Mouse (Mus musculus) CH12.LX (cell line): ENCODE results near the gene Pdzd8. TPM values are rescaled to one million over a fixed set of nuclear protein-coding genes. Genes with fewer than 3 reads are reported as not detected.

Source experiments
- DNase-seq: peaks from one replicate; pipeline ENCODE4 v3.0.0-alpha.2; 2013; ENCODE audit errors: extremely low read depth
- H3K27ac ChIP-seq: 2 replicates; pipeline ENCODE4 v1.5.1; 2012; ENCODE audit warnings: low read depth, mild to moderate bottlenecking, control low read depth, moderate library complexity; ENCODE audit not compliant: insufficient read depth
- H3K27me3 ChIP-seq: replicated peaks from 2 replicates; pipeline ENCODE3; 2012; ENCODE audit warnings: inconsistent platforms
- H3K36me3 ChIP-seq, 2 experiments: replicated peaks in 1 of 2; 2 replicates each; pipeline versions ENCODE3 to v1.6.1; 2012; ENCODE audit warnings: inconsistent platforms in 1 of 2, low read length in 1 of 2, mild to moderate bottlenecking in 1 of 2, mixed read lengths in 1 of 2, moderate library complexity in 1 of 2; ENCODE audit not compliant: control insufficient read depth in 1 of 2, insufficient read depth in 1 of 2
- H3K4me1 ChIP-seq, 2 experiments: 2 replicates each; pipeline ENCODE4 v1.6.1; 2012; ENCODE audit warnings: inconsistent platforms in 1 of 2, moderate library complexity in 1 of 2; ENCODE audit not compliant: insufficient read depth in 2 of 2, control insufficient read depth in 1 of 2
- H3K4me2 ChIP-seq: 2 replicates; pipeline ENCODE4 v1.6.1; 2012; ENCODE audit warnings: low read depth, mild to moderate bottlenecking, control low read depth; ENCODE audit not compliant: poor library complexity, insufficient read depth, severe bottlenecking
- H3K4me3 ChIP-seq, 3 experiments: fragments of 150-350 bp in 1 of 3; sonication (generic) in 1 of 3; replicated peaks in 1 of 3; 2 replicates each; pipeline versions ENCODE3 to v1.5.1; 2011 to 2012; ENCODE audit warnings: low read depth in 2 of 3, low read length in 2 of 3, mild to moderate bottlenecking in 2 of 3, moderate library complexity in 2 of 3, control low read depth in 1 of 3, improper control_type of control experiment in 1 of 3, inconsistent platforms in 1 of 3, mixed read lengths in 1 of 3; ENCODE audit not compliant: poor library complexity in 1 of 3
- H3K79me2 ChIP-seq: replicated peaks from 2 replicates; pipeline ENCODE4 v1.6.1; 2012; ENCODE audit warnings: mild to moderate bottlenecking, moderate library complexity; ENCODE audit not compliant: control insufficient read depth, poor library complexity, insufficient read depth, severe bottlenecking; ENCODE audit errors: extremely low read depth
- H3K9ac ChIP-seq: 2 replicates; pipeline ENCODE4 v1.6.1; 2012; ENCODE audit warnings: low read depth, mild to moderate bottlenecking, control low read depth, moderate library complexity; ENCODE audit not compliant: insufficient read depth
- H3K9me3 ChIP-seq: replicated peaks from 2 replicates; pipeline ENCODE3; 2012; ENCODE audit warnings: low read length, inconsistent platforms, mixed read lengths
- CTCF ChIP-seq, 2 experiments: IDR thresholded peaks in 1 of 2; conservative IDR thresholded peaks in 1 of 2; 2 replicates each; pipeline ENCODE4 v1.5.1; 2011 to 2012; ENCODE audit warnings: low read depth in 2 of 2, low read length in 2 of 2, improper control_type of control experiment in 1 of 2, inconsistent platforms in 1 of 2, mild to moderate bottlenecking in 1 of 2, moderate library complexity in 1 of 2
- GABPA ChIP-seq: IDR thresholded peaks from 2 replicates; pipeline ENCODE4 v1.6.1; 2012; ENCODE audit warnings: low read depth, low read length, improper control_type of control experiment, inconsistent platforms; ENCODE audit not compliant: insufficient replicate concordance
- HCFC1 ChIP-seq: IDR thresholded peaks from 2 replicates; pipeline ENCODE4 v1.6.1; 2012; ENCODE audit warnings: low read depth, mild to moderate bottlenecking, inconsistent platforms, low read length, improper control_type of control experiment
- IRF4 ChIP-seq: IDR thresholded peaks from 2 replicates; pipeline ENCODE4 v1.6.1; 2014; ENCODE audit warnings: low read depth, mild to moderate bottlenecking, inconsistent platforms, low read length, improper control_type of control experiment
- JUN ChIP-seq: IDR thresholded peaks from 2 replicates; pipeline ENCODE4 v1.6.1; 2011; ENCODE audit warnings: low read depth, mild to moderate bottlenecking, low read length, improper control_type of control experiment, moderate library complexity; ENCODE audit not compliant: insufficient read depth
- MAX ChIP-seq: IDR thresholded peaks from 2 replicates; pipeline ENCODE4 v1.6.1; 2011; ENCODE audit warnings: low read length, improper control_type of control experiment
- MEF2A ChIP-seq: IDR thresholded peaks from 2 replicates; pipeline ENCODE4 v1.6.1; 2014; ENCODE audit warnings: low read depth, mild to moderate bottlenecking, inconsistent platforms, low read length, improper control_type of control experiment, borderline replicate concordance
- POLR2A ChIP-seq: IDR thresholded peaks from 2 replicates; pipeline ENCODE4 v1.6.1; 2011; ENCODE audit warnings: low read depth, mild to moderate bottlenecking, improper control_type of control experiment, low read length
- POLR2AphosphoS2 ChIP-seq: IDR thresholded peaks from 2 replicates; pipeline ENCODE4 v1.6.1; 2011; ENCODE audit warnings: low read depth, low read length, improper control_type of control experiment
- RCOR1 ChIP-seq: conservative IDR thresholded peaks from 2 replicates; pipeline ENCODE4 v1.6.1; 2012; ENCODE audit warnings: low read depth, mild to moderate bottlenecking, inconsistent platforms, low read length, improper control_type of control experiment
- TBP ChIP-seq: conservative IDR thresholded peaks from 2 replicates; pipeline ENCODE4 v1.6.1; 2011; ENCODE audit warnings: low read depth, low read length, improper control_type of control experiment
- UBTF ChIP-seq: IDR thresholded peaks from 2 replicates; pipeline ENCODE4 v1.6.1; 2012; ENCODE audit warnings: low read depth, mild to moderate bottlenecking, inconsistent platforms, low read length, improper control_type of control experiment, moderate library complexity
- USF2 ChIP-seq: conservative IDR thresholded peaks from 2 replicates; pipeline ENCODE4 v1.6.1; 2011; ENCODE audit warnings: low read depth, low read length, improper control_type of control experiment
- ZC3H11A ChIP-seq: IDR thresholded peaks from 2 replicates; pipeline ENCODE4 v1.6.1; 2012; ENCODE audit warnings: low read depth, mild to moderate bottlenecking, inconsistent platforms, low read length, improper control_type of control experiment
- ZMIZ1 ChIP-seq: IDR thresholded peaks from 2 replicates; pipeline ENCODE4 v1.6.1; 2012; ENCODE audit warnings: low read depth, mild to moderate bottlenecking, inconsistent platforms, low read length, improper control_type of control experiment
- dilution Hi-C: fragments of 300-500 bp; cut with MboI; formaldehyde crosslinking; loops from 2 replicates; pipeline ENCODE4 v1.14.3; 2020; ENCODE audit warnings: low sequenced_read_pairs; ENCODE audit not compliant: extremely low pct_unique_long_range_greater_than_20kb, extremely low pct_ligation_motif_present
- in situ Hi-C: fragments of 300-500 bp; cut with MboI; formaldehyde crosslinking; loops from 3 replicates; pipeline ENCODE4 v1.14.3; 2019; ENCODE audit warnings: low sequenced_read_pairs, low pct_ligation_motif_present, low pct_unique_long_range_greater_than_20kb, mixed read lengths
- polyA plus RNA-seq: library from polyadenylated mRNA; unstranded; fragments of >175 nt; gene quantifications from 2 replicates; pipeline ENCODE4 v1.2.1, GENCODE M21; 2012; ENCODE audit warnings: low read depth; ENCODE audit not compliant: insufficient read length
- total RNA-seq, 2 experiments: library from RNA; depleted of rRNA; stranded (reverse); fragments of 300-350 nt in 1 of 2; fragments of >200 nt in 1 of 2; gene quantifications; 2 replicates each; pipeline ENCODE4 v1.2.3; 2012 to 2014

Pdzd8 gene
- total and polyA plus RNA-seq, 3 experiments: 14.5 to 22.8 (median 20.2) TPM

- H3K4me1 ChIP-seq: peaks cover 3 to 12% of the 10 kb centered on the region in 2 experiments
- in situ Hi-C loops: no loop called here
- peak overlapping the region; percentile 25; the same call in 1 of the 2 replicates for H3K4me2 ChIP-seq
- no peaks in the 10 kb centered on the region for H3K36me3 ChIP-seq
- H3K4me3 ChIP-seq: no peak overlapping the region
- H3K9me3 ChIP-seq: no peaks in the 10 kb centered on the region
- no peak for TF ChIP-seq POLR2A
- TF ChIP-seq, all 38 proteins: peak for 0
- Histone ChIP-seq H3K79me2 (no peaks in the 10 kb centered on the region), H3K9ac (no peak overlapping the region), H3K27me3 (no peaks in the 10 kb centered on the region), H3K27ac (no peak overlapping the region)
- DNase-seq: peak; percentile 19
- dilution Hi-C loops: no loop called here
Observed at GRCm38 (mm10) chr19:59267417-59267963, 78.1 kb downstream of the Pdzd8 start.

- dilution Hi-C loops: no loop called here
- no peaks in the 10 kb centered on the region for H3K9me3 ChIP-seq
- TF ChIP-seq ZC3H11A: no peak
- no peak for TF ChIP-seq ZMIZ1
- no peak for TF ChIP-seq JUN
- TF ChIP-seq UBTF: no peak
- no peak for TF ChIP-seq CTCF (conservative IDR thresholded peaks at IDR 0.05 in 1 of 2, IDR thresholded peaks at IDR 0.05 in 1 of 2; ENCODE audit: low read depth in 2 of 2, low read length in 2 of 2)
- TF ChIP-seq HCFC1: no peak
- no peak for TF ChIP-seq USF2
- no peak for TF ChIP-seq GABPA
- no peak for TF ChIP-seq MAX
- no peak for TF ChIP-seq POLR2AphosphoS2
- no peak for TF ChIP-seq TBP
- TF ChIP-seq IRF4: no peak
- TF ChIP-seq MEF2A: no peak
- TF ChIP-seq RCOR1: no peak
- TF ChIP-seq, all 38 proteins: peak for 0
- no peaks in the 10 kb centered on the region for H3K36me3 ChIP-seq
- H3K4me3 ChIP-seq: no peak overlapping the region
- no peak overlapping the region for H3K9ac ChIP-seq
- DNase-seq: no peak
- no peaks in the 10 kb centered on the region for H3K79me2 ChIP-seq
- H3K4me1 ChIP-seq: peaks cover 3 to 12% of the 10 kb centered on the region in 2 experiments
- H3K4me2 ChIP-seq: no peak overlapping the region
- in situ Hi-C loops: no loop called here
- no peak overlapping the region for H3K27ac ChIP-seq
- H3K27me3 ChIP-seq: no peaks in the 10 kb centered on the region
Observed at GRCm38 (mm10) chr19:59265907-59266306, 79.7 kb downstream of the Pdzd8 start.
